Mouse (Mus musculus) CD4-positive, CD25-positive, alpha-beta regulatory T cell, adult 4 months (primary cell): ENCODE measurements around the gene Spint2. TPM values are rescaled to one million over a fixed set of nuclear protein-coding genes. Genes with fewer than 3 reads are reported as not detected.

Source experiments
- ATAC-seq: one replicate; pipeline ENCODE4 v1.8.0; 2017
- polyA plus RNA-seq, 2 experiments: library from polyadenylated mRNA; unstranded; fragments of 100-300 nt; shearing (Covaris generic); gene quantifications; one replicate each; pipeline ENCODE4 v1.2.1; 2017

The Spint2 gene
- polyA plus RNA-seq = 10 to 100 TPM; 71.7 to 73.2 TPM

DNA sequence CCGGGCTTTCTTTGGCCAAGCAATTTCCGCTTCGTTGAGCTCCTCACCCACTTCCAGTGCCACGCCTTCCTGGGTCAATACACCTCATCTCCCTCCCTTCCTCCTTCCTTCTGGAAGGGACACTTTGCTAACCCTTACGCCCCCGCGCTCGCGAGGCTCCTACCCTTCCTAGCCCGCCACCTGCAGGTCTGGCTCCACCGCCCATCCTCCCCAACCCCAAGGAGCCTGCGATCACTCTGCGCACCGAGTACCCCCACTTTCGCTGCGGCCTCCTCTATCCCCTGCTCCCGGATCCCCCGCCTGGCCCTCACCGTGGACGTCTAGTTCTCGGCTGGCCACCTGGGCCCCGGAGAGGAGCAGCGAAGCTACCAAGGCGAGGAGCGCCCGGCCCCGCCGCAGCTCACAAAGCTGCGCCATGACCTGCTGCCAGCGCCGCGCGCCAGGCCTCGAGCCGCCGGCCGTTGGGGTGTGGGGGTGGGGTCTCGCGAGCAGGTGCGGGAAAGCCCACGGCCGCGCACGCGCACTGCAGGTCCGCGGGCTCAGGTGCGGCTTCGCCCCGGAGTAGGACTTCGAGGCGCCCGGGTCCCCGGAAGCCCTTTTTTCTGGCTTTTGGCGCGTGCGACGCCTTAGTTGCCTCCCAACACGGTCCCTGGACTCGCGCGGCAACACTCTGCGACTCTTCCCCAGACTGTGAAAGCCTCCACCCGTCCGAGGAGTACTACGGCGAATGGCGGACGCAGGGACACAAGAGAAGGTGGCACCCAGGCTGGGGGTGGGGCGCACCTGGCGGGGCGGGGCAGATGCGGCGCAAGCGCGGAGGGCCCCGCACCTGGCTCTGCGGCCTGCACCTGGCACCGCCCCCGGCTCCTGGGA lies at the start of gene Spint2:
TSS of gene Spint2 (minus strand) at position 712 of the 873 bp plus-strand sequence.
- peak; percentile 73 for ATAC-seq

DNA sequence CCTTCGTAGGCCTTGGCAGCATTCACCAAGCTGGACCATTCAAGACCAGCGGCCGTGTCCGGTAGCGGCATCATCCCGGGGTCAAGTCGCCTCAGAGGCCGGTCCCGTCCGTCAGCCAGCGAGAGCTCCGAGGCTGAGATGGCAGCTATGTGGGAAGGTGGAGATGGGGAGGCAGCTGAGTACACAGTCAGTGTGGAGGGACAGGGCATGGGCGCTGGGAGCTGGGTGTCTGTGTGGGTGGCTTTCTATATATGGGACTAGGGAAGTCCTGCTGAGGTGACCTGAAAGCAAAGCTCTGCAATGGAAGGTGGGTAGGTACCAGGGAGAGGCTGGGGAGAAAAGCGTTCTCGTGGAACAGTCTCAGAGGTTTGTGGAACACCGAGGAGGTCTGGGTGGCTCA lies 47.3 kb upstream of the Spint2 start:
- ATAC-seq = no peak

DNA sequence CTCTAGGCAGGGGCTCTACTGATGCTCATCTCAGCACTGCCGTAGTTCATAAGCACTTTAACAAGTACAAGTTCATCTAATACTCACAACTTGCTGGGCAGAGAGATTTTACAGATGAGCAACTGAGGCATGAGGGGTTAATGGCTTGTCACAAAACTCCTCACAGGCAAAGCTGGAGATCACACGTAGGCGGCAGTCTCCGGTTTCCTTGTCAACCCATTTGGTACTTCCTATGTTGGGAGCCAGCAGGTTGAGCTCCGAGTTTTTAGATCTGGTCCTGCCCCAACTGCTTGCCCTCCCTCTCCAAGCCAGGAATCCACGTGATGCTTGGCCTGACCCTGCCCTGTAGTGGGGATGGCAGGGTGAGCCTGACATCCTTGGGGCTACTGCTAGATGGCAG lies 45.4 kb upstream of the Spint2 start:
- ATAC-seq = no peak

GRCm38 (mm10) chr7:29319337-29320307 lies 37.9 kb upstream of the Spint2 start:
- no peak for ATAC-seq

GRCm38 (mm10) chr7:29318115-29318911 lies 36.6 kb upstream of the Spint2 start:
- ATAC-seq = no peak

DNA sequence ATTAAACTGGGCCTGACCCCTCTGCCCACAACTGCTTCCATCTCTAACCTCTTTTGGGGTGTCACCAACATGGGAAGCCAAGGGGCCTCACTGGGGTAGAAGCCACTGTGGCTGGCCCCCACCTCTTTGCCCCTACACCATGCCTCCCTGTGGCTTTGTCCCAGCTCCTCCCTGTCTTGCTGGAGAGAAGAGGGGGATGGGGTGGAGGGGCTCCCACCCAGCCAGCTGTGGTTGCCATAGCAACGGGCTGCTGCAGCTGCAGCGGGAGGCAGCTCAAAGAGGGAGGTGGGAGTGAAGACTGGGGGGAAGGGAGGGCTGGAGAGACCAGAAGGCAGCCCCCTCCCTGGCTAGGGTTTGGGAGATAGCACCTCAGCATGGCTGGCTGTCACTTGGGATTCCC lies 35.8 kb upstream of the Spint2 start:
- no peak for ATAC-seq

GRCm38 (mm10) chr7:29316976-29317375 lies 35.3 kb upstream of the Spint2 start:
- no peak for ATAC-seq

DNA sequence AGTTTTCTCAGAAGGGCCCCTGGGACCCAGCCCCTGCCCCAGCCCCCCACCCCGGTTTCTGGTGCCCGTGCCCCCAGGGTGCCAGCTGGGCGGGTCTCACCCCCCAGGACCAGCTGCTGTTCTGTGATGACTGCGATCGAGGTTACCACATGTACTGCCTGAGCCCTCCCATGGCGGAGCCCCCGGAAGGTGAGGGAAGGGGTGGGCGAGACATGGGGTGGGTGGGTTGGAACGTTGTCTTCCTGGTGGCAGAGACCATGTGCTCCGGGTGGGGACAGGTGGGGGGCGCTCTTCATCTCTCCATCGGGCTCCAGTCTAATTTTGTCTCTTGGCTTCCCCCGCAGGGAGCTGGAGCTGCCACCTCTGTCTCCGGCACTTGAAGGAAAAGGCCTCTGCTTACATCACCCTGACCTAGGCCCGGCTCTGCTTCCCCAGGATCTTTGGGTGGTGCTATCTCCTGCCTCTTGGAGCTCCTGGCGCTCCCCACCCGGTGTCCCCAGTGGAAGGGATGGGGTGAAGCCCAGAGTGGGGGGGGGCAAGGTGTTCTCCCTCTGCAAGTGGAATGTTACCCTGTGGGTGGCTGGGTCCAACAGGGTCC lies 34.5 kb upstream of the Spint2 start:
- no peak for ATAC-seq

DNA sequence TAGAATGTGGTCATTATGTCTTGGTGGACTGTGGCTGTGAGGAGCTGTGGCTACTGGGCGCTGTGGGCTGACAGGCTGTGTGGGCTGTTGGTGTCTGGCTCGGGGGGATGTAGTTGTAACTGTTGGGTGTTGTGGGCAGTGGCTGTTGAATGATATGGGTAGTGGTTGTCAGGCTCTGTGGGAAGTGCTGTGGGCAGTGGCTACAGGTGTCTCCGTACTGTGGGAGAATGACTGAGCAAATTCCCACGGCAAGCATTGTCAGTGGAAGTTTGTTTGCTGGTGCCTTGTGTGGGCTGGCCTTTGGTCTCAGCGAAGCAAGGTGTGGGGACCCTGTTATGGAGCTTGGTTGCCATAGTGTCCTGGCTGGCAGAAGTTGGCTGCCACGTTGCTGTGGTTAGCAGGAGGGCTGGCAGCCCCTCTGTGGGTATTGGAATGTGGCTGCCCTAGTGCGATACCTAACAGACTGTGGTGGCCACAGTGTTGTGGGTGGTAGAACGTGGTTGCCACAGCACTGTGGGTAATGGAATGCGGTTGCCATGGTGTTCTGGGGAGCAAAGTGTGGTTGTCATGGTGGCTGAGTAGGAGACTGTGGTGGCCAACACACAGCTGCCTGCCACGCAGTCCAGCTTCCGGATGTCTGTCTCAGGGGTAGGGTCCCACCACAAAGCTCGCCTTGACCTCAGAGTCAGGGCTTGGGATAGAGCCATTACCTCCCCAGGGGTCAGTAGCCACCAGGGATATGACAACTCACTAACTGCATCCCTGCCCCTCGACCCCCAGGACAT lies 33.3 kb upstream of the Spint2 start:
- ATAC-seq = no peak

DNA sequence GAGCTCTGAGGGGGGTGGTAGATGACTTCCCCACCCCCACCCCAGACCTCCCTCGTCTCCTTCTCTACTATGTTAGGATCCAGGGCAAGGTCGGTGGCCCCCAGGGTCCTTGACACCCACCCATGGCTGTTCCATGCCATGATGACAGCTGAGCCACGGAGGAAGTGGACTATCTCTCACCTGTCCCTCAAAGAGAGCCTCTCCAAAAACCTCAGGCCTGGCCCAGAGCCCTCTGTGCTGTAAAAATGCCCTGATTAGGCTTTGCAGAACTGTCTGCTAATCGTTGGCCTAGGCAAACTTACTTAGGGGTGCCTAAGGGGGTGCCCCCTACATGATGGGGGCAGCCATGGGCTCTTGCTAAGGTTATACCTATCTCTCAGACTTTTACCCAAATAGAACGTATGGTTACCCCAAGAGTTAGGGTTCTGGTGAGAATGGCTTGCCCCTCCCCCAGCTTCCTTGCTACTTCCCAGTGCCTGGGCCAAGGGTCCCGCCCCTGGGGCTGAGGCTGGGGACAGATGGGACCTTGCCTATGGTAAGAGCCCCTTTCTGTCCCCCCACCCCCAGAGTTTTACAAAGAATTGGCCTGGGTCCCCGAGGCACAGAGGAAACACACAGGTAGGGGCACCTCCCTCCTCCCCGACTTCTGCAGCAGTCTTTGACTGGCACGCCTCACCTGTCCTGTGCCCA lies 32.0 kb upstream of the Spint2 start:
- no peak for ATAC-seq

DNA sequence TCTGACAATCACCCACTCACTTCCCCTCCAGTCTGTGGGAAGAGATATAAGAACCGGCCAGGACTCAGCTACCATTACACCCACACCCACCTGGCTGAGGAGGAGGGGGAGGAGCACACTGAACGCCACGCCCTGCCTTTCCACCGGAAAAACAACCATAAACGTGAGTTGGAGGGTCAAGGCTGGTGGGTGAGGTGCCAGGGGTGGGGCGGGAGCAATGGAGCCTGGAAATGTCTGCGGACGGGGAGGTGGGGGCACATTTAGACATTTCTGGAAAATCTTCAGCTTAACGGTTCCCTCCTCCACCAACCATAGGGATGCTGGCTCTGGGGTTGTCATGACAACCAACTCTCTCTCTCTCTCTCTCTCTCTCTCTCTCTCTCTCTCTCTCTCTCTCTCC lies 31.3 kb upstream of the Spint2 start:
- no peak for ATAC-seq

DNA sequence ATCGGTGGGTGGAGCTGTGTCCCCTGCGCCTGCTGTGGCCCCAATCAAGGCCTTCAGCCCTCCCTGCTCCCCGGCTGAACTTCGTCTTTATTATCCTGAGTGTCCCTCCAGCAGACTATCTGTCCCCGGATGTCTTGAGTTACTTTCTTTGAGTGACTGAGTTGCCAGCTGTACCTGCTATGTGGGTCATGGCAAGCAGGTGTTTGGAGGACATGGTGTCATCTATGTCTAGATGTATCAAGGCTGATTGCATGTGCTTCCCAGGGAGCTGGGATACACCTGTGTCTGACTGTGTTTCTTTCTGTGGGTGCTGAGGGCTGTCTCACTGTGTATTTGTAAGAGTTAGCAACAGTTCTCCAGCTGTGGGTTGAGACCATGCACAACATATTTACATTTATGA lies 28.0 kb upstream of the Spint2 start:
- ATAC-seq = no peak

GRCm38 (mm10) chr7:29309221-29309721 lies 27.6 kb upstream of the Spint2 start:
- peak; percentile 36 for ATAC-seq

- peak; percentile 56 for ATAC-seq
These were observed 25.8 kb upstream of the Spint2 start for GRCm38 (mm10) chr7:29307350-29308104.

DNA sequence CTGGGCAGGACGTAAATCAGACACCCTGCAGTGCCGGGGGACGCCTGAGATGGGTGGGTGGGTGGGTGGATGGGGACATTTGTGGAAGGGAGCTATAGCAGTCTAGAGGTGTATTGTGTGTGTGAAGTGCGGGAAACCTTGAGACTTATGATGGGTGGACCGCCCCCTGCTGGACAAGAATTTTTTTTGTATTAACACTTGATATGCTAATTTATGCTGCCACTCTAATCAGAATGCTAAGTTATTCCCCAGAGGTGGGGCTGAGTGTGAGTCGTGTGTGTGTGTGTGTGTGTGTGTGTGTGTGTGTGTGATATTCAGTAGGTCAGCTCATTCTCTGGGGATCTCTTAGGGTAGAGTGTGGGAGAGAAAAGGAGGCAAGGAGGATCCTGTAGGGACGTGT lies 24.9 kb upstream of the Spint2 start:
- peak; percentile 49 for ATAC-seq

GRCm38 (mm10) chr7:29306108-29306507 lies 24.4 kb upstream of the Spint2 start:
- no peak for ATAC-seq

DNA sequence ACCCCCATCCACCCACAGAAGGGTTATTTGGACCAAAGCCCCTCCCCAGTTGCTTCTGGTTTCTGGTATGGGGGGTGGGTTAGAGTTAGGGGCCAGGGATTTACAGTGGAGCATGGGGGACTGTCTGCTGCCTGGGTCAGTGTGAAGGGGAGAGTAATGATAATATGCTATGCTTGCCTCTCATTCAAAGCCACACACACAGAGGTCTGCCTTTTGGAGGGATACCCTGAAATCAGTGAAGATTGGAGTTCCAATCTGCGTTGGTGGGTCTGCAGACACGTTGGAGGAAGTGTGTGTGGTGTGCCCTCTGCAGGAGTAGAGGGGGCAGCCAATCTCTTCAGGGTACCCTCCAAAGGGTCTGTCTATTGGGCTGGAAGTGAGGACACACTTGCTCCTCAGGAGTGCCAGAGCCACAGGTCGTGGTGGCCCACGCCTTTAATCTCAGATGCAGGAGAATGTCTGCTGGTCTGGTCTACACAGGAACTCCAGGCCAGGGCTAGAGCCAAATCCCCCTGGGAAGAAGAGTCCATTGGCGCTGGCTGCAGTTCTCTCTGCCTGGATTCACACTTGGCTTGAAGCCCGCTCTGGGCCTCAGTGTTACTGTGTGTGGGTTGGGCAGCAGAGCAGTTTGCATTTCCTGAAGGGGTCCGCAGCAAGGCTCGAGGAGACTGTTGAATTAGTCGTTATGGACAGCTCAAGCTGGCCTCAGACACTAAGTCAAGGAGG lies 23.7 kb upstream of the Spint2 start:
- ATAC-seq = no peak

DNA sequence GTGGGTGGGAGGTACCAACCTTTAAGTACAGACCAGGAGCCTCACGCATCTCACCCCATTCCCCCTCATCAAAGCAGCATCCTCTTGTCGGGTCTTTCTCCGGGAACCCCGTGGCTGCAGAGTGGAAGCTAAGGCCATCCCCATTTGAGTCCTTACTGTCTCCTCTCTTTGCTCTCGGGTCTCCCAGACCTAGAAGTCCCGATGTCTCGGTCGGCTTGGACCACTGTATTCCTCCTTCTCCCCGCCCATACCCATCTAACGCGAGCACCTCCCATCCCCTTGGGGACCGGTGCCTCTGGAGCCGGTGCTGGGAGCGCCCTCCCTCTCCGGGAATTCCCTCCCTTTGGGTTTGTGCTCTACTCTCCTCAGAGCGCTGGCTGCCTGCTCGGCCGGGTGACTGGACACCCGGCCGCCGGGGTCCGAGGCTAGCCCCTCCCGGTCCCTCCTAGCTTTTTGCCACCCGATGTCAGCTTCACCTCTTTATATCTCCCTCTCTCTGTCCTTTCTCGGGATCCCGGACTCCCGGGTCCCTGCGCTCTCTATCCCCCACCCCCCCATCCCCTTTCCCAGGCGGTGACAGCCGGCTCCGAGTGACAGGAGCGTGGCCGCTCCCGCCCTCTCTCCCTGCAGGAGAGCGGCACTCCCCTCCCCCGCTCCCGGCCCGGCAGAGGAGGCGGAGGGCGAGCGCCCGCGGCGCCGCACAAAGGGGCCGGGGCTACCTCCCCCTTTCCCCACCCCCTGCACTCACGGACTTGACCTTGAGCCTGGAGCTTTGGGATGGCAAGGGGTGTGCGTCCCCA lies 23.0 kb upstream of the Spint2 start:
- ATAC-seq = no peak
